Mouse (Mus musculus) heart, postnatal 0 days (tissue): ENCODE measurements at regions not wholly inside any gene's neighbourhood (a gene's known extent, or its start where the extent isn't known, plus 50 kb on each side); places are given as distances from the start of the nearest gene placed in this dataset.

ENCODE experiments used
- CTCF ChIP-seq: IDR thresholded peaks from 2 replicates; pipeline ENCODE4 v1.5.1; 2016; ENCODE audit warnings: antibody characterized with exemption, control low read depth, low read depth
- EP300 ChIP-seq: IDR thresholded peaks from 2 replicates; pipeline ENCODE4 v1.6.1; 2016; ENCODE audit warnings: antibody characterized with exemption, low read depth

DNA sequence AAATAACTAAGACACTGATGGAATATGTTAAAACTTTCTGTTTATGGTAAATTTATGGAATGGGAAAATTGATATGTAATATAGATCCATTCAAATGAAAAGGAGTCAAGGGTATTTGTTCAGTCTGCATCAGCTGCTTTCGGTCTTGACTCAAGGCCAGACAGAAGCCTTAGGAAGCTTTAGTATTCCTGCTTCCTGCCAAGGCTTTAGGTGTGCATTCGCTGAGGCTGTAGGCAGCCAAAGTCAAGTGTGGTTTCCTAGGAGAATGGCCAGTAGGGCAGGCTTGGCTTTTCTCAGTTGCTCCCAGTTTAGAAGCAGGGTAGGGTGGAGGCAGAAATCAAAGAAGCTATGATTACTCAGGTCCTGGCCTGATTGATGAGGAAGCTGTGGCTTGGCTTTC is 217.2 kb upstream of the B430305J03Rik start:
- no peak for TF ChIP-seq EP300
- no peak for TF ChIP-seq CTCF
